9 mouse cellular contexts compared by ENCODE assay signal in the genomic region with DNA sequence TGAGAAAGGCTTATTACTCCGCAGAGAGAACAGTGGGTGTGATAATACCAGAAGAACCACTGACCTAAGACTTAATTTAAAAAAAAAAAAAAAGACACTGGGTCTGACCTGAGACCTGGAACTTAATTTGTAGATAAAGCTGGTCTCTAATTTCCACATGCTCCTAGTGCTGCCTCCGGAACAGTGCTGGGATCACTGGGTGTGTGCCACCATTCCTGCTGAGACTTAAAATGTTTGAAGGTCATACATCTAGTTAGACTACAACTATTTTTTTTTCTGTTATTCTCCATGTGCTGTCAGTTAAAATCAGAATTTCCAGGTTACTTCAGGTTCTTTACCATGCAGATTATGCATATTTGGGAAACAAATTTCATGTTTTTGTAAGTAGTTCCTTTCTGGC. TPM values are rescaled to one million over a fixed set of nuclear protein-coding genes. Genes with fewer than 3 reads are reported as not detected.
A peak's percentile ranks its signal among the peaks of the same experiment; 100 is the strongest.
DNase-seq lines count a peak whose midpoint lies in the region; ATAC-seq and TF ChIP-seq lines count a peak whose summit lies in the region.
"Had no signal": no experiment of that assay in that cellular context is flagged by ENCODE, and none has a peak within 500 bp of the region (broad histone marks: within the 10 kb centered on the region; RNA-seq: fewer than 3 reads in every experiment).

No protein-coding gene starts in this region.

- peaks cover 24% of the 10 kb centered on the region for H3K4me1 ChIP-seq in kidney, embryonic 14.5 days (ENCODE audit: control insufficient read depth, insufficient read depth, low read length)
- peaks cover 26% of the 10 kb centered on the region for H3K4me1 ChIP-seq in bone marrow macrophage, adult 2 months (ENCODE audit: control insufficient read depth, insufficient read depth, low read length)
- H3K4me1 ChIP-seq in hindbrain, embryonic 12.5 days: peaks cover 33% of the 10 kb centered on the region
- peaks cover 34% of the 10 kb centered on the region for H3K4me1 ChIP-seq in midbrain, embryonic 12.5 days

- DNase-seq in kidney, postnatal 14 days: no peak
- DNase-seq in frontal cortex, postnatal 10 days (ENCODE audit: low spot score in 2 of 2): no peak
- DNase-seq in testis, postnatal 14 days (ENCODE audit: low spot score): no peak
- DNase-seq in thymus, postnatal 36 days: no peak
- DNase-seq: gastrocnemius, postnatal 10 days had no signal

- H3K9me3 ChIP-seq in kidney, embryonic 14.5 days (ENCODE audit: control insufficient read depth, low read length): no peaks in the 10 kb centered on the region
- no peaks in the 10 kb centered on the region for H3K9me3 ChIP-seq in hindbrain, embryonic 12.5 days (replicated peaks)
- H3K9me3 ChIP-seq in midbrain, embryonic 12.5 days: no peaks in the 10 kb centered on the region

- H3K27ac ChIP-seq in kidney, embryonic 14.5 days (ENCODE audit: low read depth, low read length): no peak overlapping the region
- no peak overlapping the region for H3K27ac ChIP-seq in bone marrow macrophage, adult 2 months (ENCODE audit: insufficient read depth, low read depth, low read length)
- no peak overlapping the region for H3K27ac ChIP-seq in hindbrain, embryonic 12.5 days
- no peak overlapping the region for H3K27ac ChIP-seq in midbrain, embryonic 12.5 days (replicated peaks)

- ATAC-seq in kidney, embryonic 14.5 days (ENCODE audit: low FRiP score, low TSS enrichment): no peak
- no peak for ATAC-seq in hindbrain, embryonic 12.5 days (ENCODE audit: low FRiP score)
- no peak for ATAC-seq in midbrain, embryonic 12.5 days (ENCODE audit: low FRiP score, low read depth)

- no peak for TF ChIP-seq CTCF in bone marrow macrophage, adult 2 months (IDR thresholded peaks at IDR 0.05; ENCODE audit: low read depth, low read length)

- 56% methylated on average over 2 of the region's 2 CpGs for WGBS in kidney, embryonic 14.5 days
- WGBS in hindbrain, embryonic 12.5 days: 64% methylated on average over 2 of the region's 2 CpGs
- 71% methylated on average over 2 of the region's 2 CpGs for WGBS in midbrain, embryonic 12.5 days

- TF ChIP-seq POLR2A in bone marrow macrophage, adult 2 months (IDR thresholded peaks at IDR 0.05; ENCODE audit: borderline replicate concordance, low read depth, low read length): no peak

- peak overlapping the region; percentile 81 for H3K4me2 ChIP-seq in kidney, embryonic 14.5 days (replicated peaks; ENCODE audit: low read depth, low read length)
- peak overlapping the region; percentile 84 for H3K4me2 ChIP-seq in hindbrain, embryonic 12.5 days (replicated peaks)
- H3K4me2 ChIP-seq in midbrain, embryonic 12.5 days (replicated peaks): peak overlapping the region; percentile 83

- peak overlapping the region; percentile 56; the same call in 1 of the 2 replicates for H3K9ac ChIP-seq in kidney, embryonic 14.5 days (ENCODE audit: low read depth, low read length)
- peak overlapping the region; percentile 41; the same call in 1 of the 2 replicates for H3K9ac ChIP-seq in hindbrain, embryonic 12.5 days
- peak overlapping the region; percentile 43 for H3K9ac ChIP-seq in midbrain, embryonic 12.5 days (replicated peaks)

- peaks cover 9% of the 10 kb centered on the region for H3K36me3 ChIP-seq in kidney, embryonic 14.5 days (ENCODE audit: control insufficient read depth, insufficient read depth, low read length)
- peaks cover 12% of the 10 kb centered on the region for H3K36me3 ChIP-seq in hindbrain, embryonic 12.5 days
- H3K36me3 ChIP-seq in midbrain, embryonic 12.5 days: peaks cover 10% of the 10 kb centered on the region; the same call in 1 of the 2 replicates

- no peaks in the 10 kb centered on the region for H3K27me3 ChIP-seq in kidney, embryonic 14.5 days (ENCODE audit: control insufficient read depth, insufficient read depth, low read length)
- no peaks in the 10 kb centered on the region for H3K27me3 ChIP-seq in hindbrain, embryonic 12.5 days
- no peaks in the 10 kb centered on the region for H3K27me3 ChIP-seq in midbrain, embryonic 12.5 days

- peak overlapping the region; percentile 76 for H3K4me3 ChIP-seq in kidney, embryonic 14.5 days (ENCODE audit: low read length)
- peak overlapping the region; percentile 46 for H3K4me3 ChIP-seq in bone marrow macrophage, adult 2 months (ENCODE audit: insufficient read depth, low read length)
- peak overlapping the region; percentile 93 for H3K4me3 ChIP-seq in hindbrain, embryonic 12.5 days
- H3K4me3 ChIP-seq in midbrain, embryonic 12.5 days: peak overlapping the region; percentile 92

RNA-seq across cellular contexts. Expression of gene Tcta, which starts 2.2 kb away (rescaled TPM):
- 26.6 and 27.8 TPM in 2 replicates for polyA plus RNA-seq in kidney, embryonic 14.5 days (2014; fragmentation: Nextera tagmentation; extraction: Ambion mirVana)
- polyA plus RNA-seq in bone marrow macrophage, adult 2 months (2012; ENCODE audit: insufficient read depth, insufficient read length, missing spikeins): 10.5 and 11.2 TPM in 2 replicates
- polyA plus RNA-seq in hindbrain, embryonic 12.5 days (2016; fragmentation: Nextera tagmentation; extraction: Ambion mirVana): 43.0 and 44.2 TPM in 2 replicates
- polyA plus RNA-seq in midbrain, embryonic 12.5 days (2016; fragmentation: Nextera tagmentation; extraction: Ambion mirVana): 39.9 and 41.7 TPM in 2 replicates

RNA-seq across cellular contexts. Expression of gene Rhoa, which starts 2.2 kb away (rescaled TPM):
- 317 and 358 TPM in 2 replicates for polyA plus RNA-seq in kidney, embryonic 14.5 days (2014; fragmentation: Nextera tagmentation; extraction: Ambion mirVana)
- polyA plus RNA-seq in bone marrow macrophage, adult 2 months (2012; ENCODE audit: insufficient read depth, insufficient read length, missing spikeins): 499 and 511 TPM in 2 replicates
- polyA plus RNA-seq in hindbrain, embryonic 12.5 days (2016; fragmentation: Nextera tagmentation; extraction: Ambion mirVana): 332 and 340 TPM in 2 replicates
- polyA plus RNA-seq in midbrain, embryonic 12.5 days (2016; fragmentation: Nextera tagmentation; extraction: Ambion mirVana): 324 and 379 TPM in 2 replicates

RNA-seq across cellular contexts. Expression of gene Amt, which starts 11.5 kb away (rescaled TPM):
- polyA plus RNA-seq in kidney, embryonic 14.5 days (2014; fragmentation: Nextera tagmentation; extraction: Ambion mirVana): 30.8 and 35.1 TPM in 2 replicates
- 4.5 and 6.5 TPM in 2 replicates for polyA plus RNA-seq in bone marrow macrophage, adult 2 months (2012; ENCODE audit: insufficient read depth, insufficient read length, missing spikeins)
- polyA plus RNA-seq in hindbrain, embryonic 12.5 days (2016; fragmentation: Nextera tagmentation; extraction: Ambion mirVana): 22.1 and 25.9 TPM in 2 replicates
- 25.0 and 30.0 TPM in 2 replicates for polyA plus RNA-seq in midbrain, embryonic 12.5 days (2016; fragmentation: Nextera tagmentation; extraction: Ambion mirVana)

RNA-seq across cellular contexts. Expression of gene Nicn1, which starts 17.9 kb away (rescaled TPM):
- 40.2 and 42.4 TPM in 2 replicates for polyA plus RNA-seq in kidney, embryonic 14.5 days (2014; fragmentation: Nextera tagmentation; extraction: Ambion mirVana)
- polyA plus RNA-seq in bone marrow macrophage, adult 2 months (2012; ENCODE audit: insufficient read depth, insufficient read length, missing spikeins): 13.5 and 15.3 TPM in 2 replicates
- polyA plus RNA-seq in hindbrain, embryonic 12.5 days (2016; fragmentation: Nextera tagmentation; extraction: Ambion mirVana): 79.1 and 81.7 TPM in 2 replicates
- 67.9 and 78.4 TPM in 2 replicates for polyA plus RNA-seq in midbrain, embryonic 12.5 days (2016; fragmentation: Nextera tagmentation; extraction: Ambion mirVana)

RNA-seq across cellular contexts. Expression of gene Gpx1, which starts 30.6 kb away (rescaled TPM):
- polyA plus RNA-seq in kidney, embryonic 14.5 days (2014; fragmentation: Nextera tagmentation; extraction: Ambion mirVana): 654 and 725 TPM in 2 replicates
- polyA plus RNA-seq in bone marrow macrophage, adult 2 months (2012; ENCODE audit: insufficient read depth, insufficient read length, missing spikeins): 531 and 533 TPM in 2 replicates
- polyA plus RNA-seq in hindbrain, embryonic 12.5 days (2016; fragmentation: Nextera tagmentation; extraction: Ambion mirVana): 647 and 730 TPM in 2 replicates
- polyA plus RNA-seq in midbrain, embryonic 12.5 days (2016; fragmentation: Nextera tagmentation; extraction: Ambion mirVana): 656 and 692 TPM in 2 replicates
